Mouse (Mus musculus) retina, adult 2 months (tissue): ENCODE measurements around the gene B4gat1.
"Not testable (repeated sequence)": the region's sequence is repeated elsewhere in the genome, so short reads cannot be mapped to it uniquely, and the experiment has no call there.

Source experiments
- DNase-seq: peaks from one replicate; pipeline ENCODE4 v3.0.0-alpha.2; 2012; ENCODE audit warnings: low read depth, low spot score

The B4gat1 gene

DNA sequence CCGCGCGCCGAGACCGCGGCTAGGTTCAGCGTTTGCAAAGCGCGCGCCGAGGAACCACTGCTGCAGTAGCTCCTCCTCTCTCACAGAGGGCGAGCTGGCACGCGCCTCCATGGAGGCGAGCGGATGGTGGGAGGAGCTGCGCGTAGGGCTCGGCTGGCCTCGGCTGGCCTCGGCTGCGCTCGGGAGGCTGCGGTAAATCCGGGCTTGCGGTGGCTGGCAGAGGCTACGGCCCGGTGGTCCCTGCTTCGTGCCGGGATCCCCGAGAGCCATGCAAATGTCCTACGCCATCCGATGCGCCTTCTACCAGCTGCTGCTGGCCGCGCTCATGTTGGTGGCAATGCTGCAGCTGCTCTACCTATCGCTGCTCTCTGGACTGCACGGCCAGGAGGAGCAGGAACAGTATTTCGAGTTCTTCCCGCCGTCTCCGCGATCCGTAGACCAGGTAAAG, at the start of gene B4gat1, which contains the start of gene AC124502.3:
Gene B4gat1 (plus strand): TSS at position 118 of the 448 bp plus-strand sequence.
Gene AC124502.3 (plus strand): TSS at position 183 of the 448 bp plus-strand sequence.
- DNase-seq = peak; percentile 77

DNA sequence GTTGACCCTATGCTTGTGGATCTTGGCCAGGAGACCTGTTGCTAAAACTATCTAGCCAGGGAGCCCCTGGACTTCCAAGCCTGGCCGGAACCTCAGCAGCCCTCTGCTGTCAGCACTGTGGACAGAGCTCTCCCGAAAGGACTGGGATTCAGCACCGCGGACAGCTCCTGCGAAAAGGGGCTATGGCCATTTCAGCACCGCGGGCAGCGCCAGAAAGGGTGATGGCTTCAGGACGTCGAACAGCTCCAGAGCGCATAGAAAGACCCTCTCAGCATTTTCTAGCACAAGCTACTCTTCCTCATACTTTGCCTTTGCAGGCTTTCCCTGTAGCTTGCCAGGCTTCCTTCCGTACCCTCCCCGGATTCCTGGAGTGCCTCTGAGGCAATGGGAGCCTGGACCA, 49.6 kb upstream of the B4gat1 start:
- DNase-seq = no peak

DNA sequence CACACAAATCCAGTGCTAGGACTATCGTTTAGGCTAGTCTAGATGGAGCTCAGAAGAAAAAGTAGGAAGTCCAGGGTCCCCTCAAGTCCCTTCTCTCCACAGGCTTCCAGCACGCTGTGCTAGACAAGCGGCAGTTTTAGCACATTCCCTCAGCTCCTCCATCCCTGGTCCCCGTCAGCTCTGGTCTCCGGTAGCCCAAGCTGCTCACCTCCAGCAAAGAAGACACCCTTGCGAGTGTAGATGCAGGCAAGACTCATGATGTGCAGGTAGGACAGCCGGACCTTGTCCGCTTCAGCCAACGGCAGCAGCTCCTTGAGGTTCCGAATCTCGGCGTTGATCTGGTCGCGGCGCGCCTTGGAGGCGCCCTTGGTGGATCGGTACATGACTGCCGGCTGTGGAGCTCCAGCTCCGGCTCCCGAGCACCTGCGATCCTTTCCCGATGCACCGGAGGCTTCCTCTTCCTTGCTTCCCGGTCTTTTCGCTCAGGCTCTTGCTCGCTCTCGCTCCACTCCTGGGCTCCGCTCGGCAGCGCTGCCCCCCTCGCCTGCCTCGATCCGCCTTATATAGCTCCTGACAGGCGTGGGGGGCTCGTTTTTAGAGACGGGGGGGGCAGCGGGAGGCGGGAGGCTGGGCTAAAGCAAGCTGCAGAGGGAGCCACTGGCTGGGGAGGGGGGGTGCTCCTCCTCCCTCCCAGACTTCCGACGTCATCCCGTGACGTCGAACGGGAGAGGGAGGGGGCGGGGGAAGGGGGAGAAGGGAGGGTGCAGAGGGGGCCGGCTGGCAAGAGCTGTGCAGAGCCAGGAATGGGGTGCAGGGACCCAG, 49.0 kb upstream of the B4gat1 start:
- peak; percentile 85 for DNase-seq

DNA sequence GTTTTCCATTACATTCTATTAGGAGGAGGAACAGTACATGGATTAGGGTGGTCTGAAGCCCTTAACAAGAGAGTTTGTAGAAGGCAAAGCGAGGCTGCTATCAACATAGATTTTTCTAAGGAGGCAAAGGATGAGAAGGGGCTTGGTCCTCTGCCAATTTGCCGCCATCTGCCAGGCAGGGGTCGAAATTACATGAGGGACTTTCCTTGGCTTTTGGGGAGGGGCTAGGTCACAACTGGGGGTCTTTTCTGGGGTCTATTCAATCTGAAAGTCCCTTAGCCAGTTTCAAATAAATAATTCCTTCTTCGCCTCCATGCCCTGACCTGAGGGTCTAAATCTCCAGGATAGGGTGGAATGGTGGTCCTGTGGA, 48.4 kb upstream of the B4gat1 start, which contains the start of gene Npas4:
Gene Npas4 (minus strand): TSS at position 61 of the 370 bp plus-strand sequence.
- no peak for DNase-seq

DNA sequence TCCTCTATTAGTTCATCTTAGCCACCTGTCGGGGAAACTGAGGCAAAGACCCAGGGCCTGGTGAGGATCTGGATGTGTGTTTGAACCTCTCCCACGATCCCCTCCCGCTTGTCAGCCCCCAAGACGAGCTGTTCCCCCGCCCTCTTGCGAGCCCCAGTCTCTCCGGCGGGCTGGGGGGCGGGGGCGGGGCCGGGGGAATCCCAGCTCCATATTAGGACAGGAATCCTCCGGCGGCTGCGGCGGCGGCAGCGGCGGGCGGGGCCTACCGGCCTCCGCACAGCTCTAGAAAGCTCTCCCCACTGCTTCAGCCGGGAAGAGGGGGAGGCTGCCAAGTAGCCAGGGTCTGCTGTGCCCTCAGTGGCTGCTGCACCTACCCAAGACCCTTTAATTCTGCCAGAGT, 47.9 kb upstream of the B4gat1 start:
- no peak for DNase-seq

DNA sequence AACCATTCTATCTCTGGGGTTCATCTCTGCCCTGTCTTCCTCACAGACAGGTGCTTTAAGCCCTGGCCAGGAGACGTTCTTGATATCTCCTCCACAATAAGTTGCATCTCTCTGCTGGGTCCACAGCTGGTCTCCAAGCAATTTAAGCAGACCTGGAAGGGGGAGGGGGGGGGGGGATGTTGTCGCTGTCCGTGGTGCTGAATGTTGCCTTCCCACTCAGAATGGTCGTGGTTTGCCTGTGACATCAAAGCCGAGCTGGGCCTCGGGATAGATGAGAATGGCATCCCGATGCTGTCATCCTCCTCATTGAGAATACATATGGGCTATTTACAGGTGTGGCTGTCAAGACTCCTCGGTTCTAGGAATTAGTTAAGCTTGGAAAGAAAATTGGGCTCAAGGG, 46.3 kb upstream of the B4gat1 start:
- DNase-seq = no peak

DNA sequence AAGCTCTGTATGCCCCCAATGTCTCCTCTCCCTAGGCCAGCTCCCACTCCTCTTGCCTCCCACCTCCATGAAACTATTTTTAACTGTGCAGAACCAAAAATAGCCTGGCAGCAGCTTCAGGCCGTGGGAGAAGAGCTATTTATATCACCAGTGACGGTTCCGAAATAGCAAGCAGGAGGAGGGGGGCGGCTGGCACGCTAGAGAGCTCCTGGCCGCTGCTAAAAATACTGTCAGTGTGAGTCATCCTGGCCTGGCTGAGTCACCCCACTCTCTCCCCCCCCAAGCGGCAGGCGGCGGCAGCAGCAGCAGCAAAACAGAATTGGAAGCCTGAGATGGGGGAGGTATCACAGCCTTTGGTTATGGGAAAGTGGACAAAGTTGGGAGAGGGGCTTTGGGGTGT, 45.7 kb upstream of the B4gat1 start:
- peak; percentile 70 for DNase-seq

DNA sequence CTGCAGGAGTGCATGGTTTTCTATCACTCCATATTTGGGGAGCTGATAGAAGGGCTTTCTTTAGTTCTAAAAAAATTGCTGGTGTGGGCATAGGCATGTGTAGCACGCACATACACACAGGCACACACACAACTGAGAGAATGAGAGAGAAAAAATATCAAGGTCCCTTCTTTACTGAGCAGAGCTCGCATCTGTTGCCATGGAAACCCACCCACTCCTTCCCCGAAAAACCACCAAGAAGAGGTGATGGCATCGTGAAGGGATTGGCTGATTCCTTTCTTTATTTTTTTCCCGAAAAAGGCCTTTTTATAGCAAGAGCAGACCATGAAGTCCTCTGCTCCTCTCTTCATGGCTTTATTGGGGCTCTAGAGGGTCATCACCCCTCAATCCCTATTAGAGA, 44.6 kb upstream of the B4gat1 start:
- DNase-seq = no peak

DNA sequence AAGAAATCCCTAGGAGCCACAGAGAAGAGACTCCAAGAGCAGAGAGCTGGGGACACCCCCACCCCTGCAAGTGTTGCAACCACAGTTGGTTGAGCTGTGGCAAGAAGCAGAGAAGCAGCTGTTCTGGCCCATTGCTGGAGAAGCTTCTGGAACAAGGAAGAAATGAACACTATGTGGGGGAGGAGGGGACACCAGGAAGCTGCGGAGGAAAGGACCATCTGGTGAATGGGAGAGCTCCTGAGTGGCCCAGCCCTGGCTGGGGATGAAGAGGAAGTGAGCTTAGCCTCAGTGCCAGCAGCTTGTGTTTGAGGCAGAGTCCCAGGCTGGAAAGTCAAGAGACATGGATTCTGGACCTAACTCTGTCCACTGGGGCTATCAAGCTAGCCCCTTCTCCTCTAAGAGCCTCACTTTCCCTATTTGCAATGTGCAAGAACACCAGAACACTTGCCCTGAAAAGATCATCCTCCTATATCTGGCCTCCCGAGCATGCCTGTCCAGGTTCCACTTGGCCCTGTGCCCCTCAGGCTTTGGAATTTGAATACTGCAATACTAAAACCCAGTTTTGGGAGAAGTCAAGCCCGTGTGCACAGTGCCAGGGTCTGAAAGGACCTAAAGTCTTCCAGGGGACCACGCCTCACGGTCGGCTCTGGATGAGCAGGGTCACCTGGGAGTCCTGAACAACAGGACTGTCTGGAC, 39.0 kb upstream of the B4gat1 start:
- DNase-seq = no peak

DNA sequence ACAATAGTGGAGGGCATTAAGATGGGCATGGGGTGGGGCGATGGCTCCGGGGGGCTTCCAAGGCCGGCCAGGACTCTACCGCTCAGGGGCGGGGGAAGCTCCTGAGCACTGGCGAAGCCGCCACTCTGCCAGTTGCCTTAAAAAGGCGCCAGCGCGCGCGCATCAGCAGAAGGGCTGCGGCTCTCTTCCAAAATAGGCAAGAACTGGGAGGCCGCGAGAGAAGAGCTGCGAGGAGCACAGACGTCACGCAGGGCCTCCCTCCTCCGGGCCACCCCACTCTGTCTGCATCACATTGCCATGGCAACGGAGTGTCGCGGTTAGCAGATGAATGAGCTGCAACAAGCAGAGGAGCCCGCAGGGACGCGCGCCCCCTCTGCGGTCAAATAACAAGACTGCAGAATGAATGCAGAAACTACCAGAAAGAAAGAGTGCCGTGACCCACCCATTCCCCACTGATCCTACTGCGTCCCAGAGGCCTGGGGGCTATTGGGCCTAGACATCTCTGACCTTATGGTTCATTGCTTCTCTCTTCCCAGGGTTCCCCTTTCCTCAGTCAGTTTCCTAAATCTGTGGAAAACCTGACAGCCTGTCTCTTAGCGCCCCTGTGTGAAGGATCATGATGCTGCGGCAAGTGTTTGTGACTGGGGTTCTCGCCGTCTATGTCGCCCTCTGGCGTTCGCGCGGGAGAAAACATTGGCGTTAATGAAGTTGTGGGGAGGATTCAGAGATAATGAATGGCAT, 36.8 kb upstream of the B4gat1 start:
- peak; percentile 66 for DNase-seq

DNA sequence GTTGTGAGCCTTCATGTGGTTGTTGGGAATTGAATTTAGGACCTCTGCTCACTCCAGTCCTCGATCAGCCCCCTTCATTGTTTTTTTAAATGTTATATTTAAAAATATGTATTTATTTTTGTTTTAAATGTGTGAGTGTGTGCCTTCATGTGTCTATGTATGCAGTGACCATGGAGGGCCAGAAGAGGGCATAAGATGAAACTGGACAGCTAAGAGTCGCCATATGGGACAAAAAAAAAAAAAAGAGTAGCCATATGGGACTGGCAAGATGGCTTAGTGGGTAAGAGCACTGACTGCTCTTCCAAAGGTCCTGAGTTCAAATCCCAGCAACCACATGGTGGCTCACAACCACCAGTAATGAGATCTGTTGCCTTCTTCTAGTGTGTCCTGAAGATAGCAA, 35.0 kb upstream of the B4gat1 start:
- not testable (repeated sequence) for DNase-seq

DNA sequence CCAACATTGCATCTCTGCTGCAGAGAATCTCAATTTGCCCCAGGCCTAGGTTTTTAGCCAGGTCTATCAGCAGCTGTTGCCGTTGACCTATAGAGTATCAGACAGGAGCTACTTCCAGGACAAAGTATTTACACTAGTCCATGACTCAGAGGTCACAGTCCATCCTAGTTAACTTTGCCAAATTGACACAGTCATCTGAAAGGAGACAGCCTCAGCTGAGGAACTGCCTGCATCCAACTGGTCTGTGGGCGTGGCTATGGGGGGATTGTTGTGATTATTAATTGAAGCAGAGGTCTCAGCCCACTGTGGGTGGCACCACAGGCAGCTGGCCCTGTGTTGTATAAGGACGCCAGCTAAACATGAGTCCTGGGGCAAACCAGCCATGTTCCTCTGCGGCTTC, 33.7 kb upstream of the B4gat1 start:
- no peak for DNase-seq

DNA sequence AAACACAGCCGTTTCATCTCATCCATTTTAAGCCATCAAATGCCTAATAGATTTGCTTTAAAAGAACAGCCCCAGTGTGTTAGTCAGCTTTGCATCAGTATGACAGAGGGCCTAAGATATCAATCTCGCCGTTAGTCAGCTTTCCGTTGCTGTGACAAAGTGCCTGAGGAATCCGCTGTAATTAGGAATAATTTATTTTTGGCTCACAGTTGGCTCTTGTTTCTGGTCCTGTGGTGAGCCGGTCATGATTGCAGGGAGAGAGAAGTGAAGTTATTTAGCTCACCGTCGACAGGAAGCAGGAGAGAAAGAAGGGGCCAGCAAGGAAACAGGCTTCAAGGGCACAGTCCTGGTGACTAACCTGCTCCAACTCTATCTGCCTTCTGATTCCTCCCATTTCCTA, 25.5 kb upstream of the B4gat1 start:
- no peak for DNase-seq

DNA sequence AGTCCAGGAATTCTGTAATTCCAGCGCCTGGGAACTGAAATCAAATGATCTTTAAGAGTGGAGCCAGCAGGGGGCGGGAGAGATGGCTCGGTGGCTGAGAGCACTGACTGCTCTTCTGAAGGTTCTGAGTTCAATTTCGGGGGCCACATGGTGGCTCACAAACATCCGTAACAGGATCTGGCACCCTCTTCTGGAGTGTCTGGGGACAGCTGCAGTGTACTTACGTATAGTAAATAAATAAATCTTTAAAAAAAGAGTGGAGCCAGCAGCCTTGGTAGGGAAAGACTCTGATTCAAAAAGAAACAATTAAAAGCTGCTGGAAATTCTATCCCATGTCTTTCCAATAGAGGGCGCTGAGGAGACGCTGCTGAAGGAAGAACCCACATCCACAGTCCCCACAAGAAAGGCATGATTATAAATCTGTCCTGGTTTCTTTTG, 23.6 kb upstream of the B4gat1 start:
- DNase-seq = no peak

DNA sequence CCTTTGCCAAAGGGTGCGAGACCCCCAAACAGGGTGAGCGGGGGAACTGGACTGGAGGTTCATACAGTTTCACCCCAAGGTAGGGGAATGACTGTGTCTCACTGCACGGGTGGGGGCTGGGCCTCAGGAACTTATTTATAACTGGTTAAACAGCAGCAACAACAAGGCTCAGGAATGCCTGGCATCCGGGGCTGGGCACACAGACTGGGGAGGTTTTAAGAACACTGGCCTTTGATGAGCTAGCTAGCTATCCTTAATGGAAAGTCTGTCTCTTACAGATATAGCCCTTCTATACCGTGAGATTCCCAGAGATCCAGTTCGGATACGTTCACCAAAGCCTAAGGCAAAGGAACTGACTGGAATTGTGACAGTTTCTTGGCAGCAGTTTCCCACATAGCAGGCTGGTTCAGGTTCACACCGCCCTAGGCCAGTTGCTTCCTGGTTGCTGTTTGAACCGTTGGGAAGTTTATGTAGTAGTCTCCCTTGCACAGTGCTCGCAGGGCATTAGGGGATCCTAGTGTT, 22.3 kb upstream of the B4gat1 start:
- DNase-seq = no peak

DNA sequence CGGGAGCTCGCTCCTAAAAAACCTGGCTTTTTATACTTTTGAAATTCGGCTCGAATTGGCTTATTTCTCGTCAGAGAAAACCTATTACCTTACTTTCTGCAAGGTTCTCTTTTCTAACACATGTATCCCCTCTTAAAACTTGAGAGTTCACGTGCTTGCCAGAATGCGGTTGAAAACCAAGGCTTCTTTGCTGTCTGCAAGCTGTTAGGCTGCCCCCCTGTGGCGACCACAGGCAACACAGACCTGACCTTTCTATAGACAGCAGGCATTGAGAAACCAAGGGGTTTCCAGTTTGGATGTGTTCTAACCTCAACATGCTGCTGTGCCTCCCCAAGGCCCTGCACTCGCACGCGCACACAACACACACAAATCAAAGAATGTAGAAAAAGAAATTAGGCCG, 21.8 kb upstream of the B4gat1 start:
- DNase-seq = no peak

DNA sequence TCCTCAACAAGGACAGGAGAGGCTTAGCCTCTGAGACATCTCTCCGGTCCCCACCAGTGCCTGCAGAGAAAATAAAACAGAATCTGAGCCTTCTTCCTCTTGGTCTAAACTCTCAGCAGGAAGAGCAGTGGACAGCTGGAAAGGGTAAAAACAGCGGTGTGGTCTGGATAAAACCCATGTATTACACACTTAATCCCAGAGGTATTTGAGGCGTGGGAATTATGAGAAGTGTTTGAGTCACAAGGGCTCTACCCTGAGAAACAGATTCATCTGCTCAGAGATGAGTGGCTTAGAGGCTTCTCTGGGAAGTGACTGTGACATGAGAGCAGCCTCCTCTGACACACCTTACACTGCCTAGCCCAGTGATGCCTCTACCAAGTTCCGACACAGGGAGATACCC, 21.0 kb upstream of the B4gat1 start:
- DNase-seq = no peak

DNA sequence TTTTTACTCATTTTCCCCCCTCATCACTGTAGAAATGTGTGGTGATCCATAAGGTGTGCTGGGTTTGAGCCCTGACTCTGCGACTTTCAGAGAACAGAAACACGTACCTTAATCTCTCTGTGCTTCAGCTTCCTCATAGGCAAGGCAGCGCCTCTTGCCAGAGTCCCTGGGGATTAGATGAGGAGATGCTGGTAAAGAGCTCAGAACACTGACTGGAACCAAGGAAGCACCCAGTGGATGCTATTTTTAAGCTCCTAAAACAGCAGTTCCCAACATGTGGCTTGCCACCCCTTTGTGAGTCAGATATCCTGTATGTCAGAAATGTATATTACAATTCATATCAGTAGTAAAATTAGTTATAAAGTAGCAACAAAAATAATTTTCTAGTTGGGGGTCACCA, 20.4 kb upstream of the B4gat1 start:
- no peak for DNase-seq

DNA sequence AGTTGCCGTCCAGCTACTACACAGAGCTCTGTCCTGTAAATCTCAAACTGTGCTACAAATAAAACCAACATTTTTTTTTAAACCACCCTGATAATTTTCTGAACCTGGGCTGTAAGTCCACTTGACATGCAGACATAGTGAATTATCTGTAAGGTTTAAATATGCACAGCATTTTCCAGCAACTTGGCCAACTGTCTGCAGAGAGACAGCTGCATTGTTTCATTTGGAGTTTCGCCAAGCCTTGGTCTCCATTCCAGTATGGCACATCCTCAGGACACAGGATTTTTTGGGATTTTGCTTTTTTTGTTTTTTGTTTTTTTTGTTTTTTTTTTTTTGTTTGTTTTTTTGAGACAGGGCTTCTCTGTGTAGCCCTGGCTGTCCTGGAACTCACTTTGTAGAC, 17.2 kb upstream of the B4gat1 start:
- no peak for DNase-seq

DNA sequence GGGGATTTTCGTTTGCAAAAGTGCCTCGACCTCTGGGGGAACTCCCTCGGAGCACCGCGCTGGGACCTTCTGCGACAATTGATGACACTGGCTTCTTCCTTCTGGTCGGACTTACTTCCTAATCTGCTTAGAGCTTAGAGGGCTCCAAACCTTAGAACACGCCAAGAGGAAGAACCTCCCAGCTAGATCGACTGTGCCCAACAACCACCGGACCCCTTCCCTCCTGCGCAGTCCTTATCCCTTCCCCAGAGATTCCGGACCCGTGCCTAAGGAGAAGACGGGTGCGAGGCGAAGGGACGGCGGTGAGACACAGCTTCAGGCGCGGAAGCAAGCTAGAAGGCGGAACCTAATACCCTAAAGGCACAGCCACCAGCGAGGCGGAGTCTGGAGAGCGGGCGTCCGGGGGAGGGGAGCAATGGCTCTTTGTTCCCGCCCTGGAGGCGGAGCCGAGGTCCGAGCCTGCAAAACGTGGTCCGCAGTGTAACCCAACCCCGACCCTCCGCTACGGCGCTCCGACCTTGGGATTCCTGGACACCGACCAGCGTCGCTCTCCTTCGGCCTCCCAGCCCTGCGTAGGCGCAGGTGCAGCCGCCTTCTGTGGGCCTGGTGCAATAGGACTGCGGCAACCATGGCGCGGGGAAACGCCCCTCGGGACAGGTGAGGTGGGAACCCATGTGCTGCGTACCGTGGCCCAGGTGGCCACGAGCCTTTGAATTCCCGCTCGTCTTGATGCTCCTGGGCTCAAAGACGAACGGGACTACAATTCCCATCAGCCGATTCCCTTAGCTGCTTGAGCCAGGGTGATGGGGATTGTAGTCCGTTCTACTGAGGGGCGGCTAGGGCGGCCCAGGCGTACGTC, 14.8 kb upstream of the B4gat1 start, which contains the start of gene Slc29a2:
Gene Slc29a2 (plus strand): TSS at position 240 of the 859 bp plus-strand sequence.
- DNase-seq = peak; percentile 77

DNA sequence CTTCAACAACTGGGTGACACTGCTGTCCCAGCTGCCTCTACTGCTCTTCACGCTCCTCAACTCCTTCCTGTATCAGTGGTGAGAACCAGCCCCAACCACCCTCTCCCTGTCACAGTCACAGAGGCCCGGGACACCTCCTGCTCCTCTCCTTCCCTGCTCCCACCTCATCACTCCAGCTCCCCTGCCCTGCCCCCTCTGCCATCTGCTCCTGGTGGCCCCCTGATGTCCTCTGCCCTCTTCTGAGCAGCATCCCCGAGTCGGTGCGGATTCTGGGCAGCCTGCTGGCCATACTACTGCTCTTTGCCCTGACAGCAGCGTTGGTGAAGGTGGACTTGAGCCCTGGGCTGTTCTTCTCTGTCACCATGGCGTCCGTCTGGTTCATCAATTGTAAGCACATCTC, 12.5 kb upstream of the B4gat1 start:
- no peak for DNase-seq
